Mouse (Mus musculus) heart, postnatal 25 days (tissue): Measurements from ENCODE around the gene Scfd2. TPM values are rescaled to one million over a fixed set of nuclear protein-coding genes. Genes with fewer than 3 reads are reported as not detected.

ENCODE experiments used
- DNase-seq: peaks from one replicate; pipeline ENCODE4 v3.0.0; 2022; ENCODE audit warnings: low spot score
- intact Hi-C: fragments of 180-260 bp; cut with DNase I; formaldehyde crosslinking; loops from one replicate; pipeline ENCODE4 v1.15.1; 2025
- total RNA-seq, 2 experiments: library from RNA; stranded (reverse); gene quantifications; 2 replicates each; pipeline ENCODE4 v1.2.3; 2021

Scfd2 gene
- total RNA-seq, 2 experiments from 2014 or later: 11.4 to 12.9 TPM

DNA sequence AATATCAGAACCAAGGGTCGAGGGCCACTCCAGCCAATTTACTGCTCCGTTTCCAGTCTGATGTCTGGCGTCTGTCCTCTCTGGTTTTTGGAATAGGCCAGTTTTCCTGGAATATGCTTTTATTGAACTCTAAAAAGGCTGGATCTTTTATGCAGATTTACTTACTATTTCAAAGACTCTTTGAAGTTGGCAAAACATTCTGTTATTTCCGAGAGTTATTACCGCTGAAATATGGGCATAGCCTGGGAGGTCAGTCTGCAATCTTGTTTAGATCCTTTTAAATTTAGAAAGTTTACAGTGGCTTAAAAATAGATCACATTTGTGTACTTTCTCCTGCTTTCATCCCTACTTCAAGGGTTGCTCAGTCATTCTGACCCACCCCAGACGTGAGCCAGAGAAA, 307.1 kb downstream of the Scfd2 start:
- DNase-seq: no peak
- intact Hi-C loops: no loop called here

DNA sequence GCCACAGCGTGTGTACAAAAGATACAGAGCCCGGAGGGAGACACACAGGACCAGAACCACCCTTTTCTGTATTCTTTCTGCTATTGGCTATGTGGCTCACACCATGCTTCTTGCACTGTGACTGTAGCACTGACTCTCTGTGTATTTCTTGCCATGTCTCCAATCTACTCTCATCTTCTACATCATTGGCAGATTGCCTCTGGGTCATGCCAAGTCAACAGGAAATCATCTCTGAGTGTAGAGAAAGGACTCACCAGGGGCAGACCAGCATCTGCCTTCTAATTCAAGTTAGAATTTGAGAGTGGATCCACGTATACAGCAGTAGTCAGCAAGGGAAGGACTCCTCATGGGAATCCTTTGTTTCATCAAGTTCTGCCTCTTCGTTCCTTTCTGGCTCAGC, 308.9 kb downstream of the Scfd2 start:
- intact Hi-C loops: no loop called here
- DNase-seq: no peak

DNA sequence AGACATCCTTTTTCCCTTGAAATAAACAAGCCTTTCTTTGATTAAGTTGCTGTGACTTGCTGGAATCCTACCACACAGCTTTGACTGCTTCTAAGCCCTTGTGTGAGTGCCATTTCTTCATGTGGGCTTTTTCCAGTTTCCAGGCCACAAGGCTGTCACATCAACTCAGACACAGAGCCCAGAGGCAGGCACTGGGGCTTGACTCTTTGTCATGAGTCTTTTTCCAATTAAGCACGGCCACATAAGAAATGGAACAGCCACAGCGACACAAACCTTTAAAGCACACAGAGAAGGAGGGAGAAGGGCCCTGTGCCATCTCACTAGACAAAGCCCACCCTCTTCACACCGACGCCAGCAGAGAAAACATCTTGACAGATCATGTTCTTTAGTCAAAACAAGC, 313.0 kb downstream of the Scfd2 start:
- intact Hi-C loops: no loop called here

DNA sequence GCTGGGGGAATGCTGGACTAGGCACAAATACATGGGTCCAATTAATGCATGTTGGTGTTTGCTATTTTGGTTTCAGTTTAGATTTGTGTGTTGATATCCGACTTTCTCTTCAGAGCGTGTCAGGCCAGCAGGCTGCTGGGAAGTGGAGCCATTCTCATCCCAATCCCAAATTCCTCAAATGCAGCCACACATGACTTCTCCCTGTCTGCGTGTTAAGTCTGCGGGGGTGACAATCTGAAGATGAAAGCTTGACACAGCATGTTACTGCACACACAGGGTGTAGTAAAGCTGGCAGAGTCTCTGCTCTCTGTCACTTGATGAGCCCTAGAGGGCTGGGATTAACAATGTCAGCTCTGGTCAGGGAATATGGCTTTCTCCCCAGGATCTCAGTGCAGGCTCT, 316.4 kb downstream of the Scfd2 start:
- no peak for DNase-seq
- intact Hi-C loops: no loop called here

More for the DNA sequence above, 313.0 kb downstream of the Scfd2 start:
- DNase-seq: no peak

DNA sequence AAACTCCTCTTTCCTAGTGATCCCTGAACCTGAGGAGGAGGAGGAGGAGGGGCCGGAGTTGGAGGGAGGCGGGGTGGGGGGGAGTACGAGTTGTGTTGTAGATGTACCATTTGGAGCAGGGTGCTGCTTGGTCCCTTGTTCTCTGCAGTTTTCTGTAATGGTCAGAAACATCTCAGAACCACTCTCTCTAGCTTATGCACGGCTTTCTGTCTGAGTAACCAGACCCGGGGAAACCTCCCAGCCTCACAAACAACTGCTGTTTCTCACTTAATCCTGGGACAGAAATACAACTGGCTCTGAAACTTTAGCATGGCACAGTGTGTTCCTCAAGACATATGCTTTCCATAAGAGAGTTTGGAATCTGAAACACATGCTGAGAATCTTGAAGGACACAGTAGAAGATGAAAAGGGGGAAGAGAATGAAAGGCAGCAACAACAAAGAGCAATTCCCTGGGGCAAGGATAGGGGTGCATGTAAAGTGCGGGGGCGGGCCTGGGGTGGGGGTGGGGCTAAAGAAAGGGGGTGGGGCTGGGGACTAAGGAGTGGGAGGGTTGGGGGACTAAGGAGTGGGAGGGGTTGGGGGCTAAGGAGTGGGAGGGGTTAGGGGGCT, 317.0 kb downstream of the Scfd2 start:
- DNase-seq: no peak
- intact Hi-C loops: no loop called here

DNA sequence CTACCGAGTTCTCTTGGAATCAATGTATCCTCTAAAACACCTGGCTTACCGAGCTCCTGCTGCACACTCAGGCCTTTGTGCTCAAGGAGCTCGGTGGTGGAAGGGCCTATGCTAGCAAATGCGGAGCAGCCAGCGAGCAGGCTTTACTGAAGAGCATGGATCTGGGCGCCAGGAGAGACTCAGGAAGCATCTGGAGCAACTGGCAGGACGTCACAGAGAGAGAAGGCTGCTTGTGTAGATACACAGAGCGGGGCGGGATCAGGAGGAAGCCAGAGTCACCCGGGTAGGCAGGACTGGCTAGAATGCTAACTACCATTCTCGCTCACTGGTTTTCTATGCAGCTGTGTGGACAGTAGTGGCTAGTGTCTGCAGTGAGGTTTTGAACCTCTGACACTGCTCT, 320.2 kb downstream of the Scfd2 start:
- DNase-seq: no peak
- intact Hi-C loops: no loop called here

DNA sequence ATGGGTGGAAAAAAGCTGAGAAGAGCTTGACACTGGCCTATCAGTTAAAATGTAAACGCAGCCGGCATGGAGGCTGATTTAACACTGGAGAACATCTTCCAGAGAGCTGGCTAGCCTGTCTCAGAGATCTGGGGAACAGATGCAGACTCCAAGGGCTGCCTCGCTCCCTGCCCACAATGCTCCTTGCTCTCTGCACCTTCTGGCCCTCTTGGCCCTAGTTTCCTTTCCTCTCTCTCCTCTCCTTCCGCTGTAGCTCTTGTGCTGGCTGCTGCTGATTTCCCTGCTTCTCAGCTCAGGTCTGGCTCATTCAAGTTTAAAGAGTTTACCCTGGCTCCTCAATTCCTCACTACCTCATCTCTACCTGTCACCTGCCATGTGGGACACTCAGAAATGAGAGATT, 321.9 kb downstream of the Scfd2 start:
- intact Hi-C loops: no loop called here
- no peak for DNase-seq

DNA sequence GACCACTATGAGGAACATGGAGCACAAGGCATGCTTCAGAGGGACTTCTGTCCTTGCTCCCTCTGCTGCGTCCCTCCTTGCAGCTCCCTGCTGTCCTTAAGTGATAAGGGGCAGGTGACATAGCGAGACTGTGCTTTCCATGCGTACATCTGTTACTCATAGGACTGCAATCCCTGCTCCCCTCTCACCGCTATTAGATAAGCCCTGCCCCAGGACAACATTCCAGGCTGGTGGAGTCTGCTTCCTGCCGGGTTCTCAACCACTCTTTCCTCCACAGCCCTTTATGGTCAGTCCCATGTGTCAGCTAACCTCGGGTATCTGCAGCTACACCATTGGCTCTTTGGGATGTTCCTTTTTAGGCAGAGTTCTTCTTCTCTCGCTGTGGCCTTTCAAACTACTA, 323.1 kb downstream of the Scfd2 start:
- no peak for DNase-seq
- intact Hi-C loops: no loop called here

DNA sequence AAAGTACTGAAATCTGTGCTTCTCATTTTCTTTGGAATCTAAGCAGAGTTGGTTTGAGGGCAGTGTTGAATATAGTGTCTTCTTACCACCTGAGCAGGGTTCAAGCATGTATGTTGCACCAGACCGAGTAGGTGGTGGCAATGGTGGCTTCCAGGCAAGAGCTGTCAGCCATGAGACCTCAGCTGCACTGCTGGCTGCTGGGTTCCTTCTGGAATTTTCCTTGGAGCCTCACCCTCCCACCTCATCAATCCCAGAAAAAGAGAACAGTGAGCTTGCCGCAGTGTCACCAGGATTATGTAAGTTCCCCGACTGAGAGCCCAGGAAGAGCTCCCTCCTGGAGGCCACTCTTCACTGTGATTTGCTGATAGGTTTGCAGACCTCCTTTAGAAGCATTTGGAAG, 324.4 kb downstream of the Scfd2 start:
- no peak for DNase-seq
- intact Hi-C loops: no loop called here

DNA sequence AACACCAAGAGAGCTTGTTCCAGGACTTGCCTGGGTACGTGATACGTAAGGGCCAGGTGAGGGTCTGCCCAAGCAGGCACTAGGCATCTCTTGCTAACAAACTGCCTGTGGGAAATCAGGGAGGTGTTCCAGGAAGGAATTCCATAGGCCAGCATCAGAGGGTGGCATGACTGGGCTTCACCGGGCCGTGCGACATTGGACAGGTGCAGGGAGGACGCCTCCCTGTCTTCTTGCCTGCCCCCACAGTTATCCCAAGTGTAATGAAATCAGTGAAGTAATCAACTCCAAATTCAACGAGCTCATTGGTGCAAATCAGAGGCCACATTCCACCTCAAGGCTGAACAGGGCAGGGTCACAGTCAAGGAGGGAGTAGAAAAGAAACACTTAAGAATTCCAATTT, 324.9 kb downstream of the Scfd2 start:
- DNase-seq: no peak
- intact Hi-C loops: no loop called here

DNA sequence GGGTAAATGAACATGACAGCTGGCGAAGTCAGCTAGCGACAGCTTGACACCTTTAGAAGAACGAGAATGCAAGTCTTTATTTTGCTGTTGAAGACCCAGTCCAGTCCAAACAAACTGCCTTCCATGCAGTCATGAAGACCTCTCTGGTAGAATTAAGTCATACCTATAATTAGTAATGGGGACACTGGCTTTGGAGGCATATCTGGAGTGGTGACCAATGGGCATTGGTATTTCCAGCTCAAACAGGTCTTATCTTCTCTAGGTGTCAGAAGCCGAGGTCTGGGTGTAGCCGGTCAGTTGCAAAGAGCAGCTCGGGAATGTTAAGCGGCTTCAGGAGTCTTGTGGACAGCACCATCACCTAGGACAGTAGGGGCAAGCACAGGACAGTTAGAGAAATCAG, 325.5 kb downstream of the Scfd2 start:
- no peak for DNase-seq
- intact Hi-C loops: no loop called here

DNA sequence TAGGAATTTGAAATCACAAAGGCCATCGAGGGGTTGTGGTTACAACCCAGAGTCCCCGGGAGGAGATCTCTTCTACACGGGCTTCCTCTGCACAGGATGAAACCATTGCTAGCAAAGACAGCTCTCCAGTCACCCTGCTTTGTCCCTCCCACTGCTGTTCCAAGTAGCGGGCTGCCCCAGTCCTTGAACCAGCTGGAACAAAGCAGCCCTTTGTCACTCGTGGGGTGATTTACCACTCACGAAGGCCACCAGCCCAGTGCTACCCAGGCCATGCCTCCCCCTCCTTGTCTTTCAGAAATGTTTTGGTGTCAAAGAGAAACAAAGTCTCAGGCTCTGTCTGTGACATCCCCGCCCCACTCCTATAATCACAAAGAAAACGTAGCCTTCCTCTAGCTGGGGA, 326.1 kb downstream of the Scfd2 start:
- intact Hi-C loops: no loop called here
- DNase-seq: no peak

DNA sequence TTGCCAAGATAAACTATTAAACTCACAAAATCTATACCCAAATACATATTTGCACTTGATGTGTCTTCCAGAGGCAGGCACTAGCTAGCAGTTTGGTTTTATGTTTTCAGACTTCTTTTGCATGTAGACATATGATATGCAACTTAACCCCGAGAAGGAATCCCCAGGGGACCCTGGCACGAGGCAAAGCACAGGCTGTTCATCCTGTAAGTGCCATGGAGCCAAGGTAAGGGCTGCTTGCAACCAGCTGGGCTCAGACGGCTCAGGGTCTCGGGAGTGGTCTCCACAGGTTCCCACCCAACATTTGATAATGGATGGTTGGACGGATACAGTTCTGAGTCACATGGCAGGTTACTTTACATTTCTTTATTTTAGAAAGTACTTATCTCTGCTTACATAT, 327.1 kb downstream of the Scfd2 start:
- intact Hi-C loops: no loop called here
- no peak for DNase-seq

DNA sequence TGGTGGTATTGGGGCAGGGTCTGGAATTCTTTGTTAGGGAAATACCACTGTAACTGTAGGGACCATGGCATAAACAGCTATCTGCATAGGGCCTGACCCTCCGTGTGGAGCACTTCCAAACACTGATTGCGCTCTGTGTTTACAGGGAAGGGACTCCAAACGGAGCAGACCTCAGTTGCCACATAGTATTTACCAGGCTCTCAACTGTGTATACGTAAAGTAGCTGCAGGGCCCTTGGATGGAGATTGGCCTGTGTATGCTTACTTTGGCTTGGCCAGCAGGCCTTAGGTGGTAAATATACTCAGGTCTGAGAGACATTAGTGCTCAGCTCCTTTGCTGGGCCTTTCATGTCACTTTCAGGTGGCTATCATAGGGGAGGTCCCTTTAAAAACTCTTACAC, 329.0 kb downstream of the Scfd2 start:
- DNase-seq: no peak
- intact Hi-C loops: no loop called here

DNA sequence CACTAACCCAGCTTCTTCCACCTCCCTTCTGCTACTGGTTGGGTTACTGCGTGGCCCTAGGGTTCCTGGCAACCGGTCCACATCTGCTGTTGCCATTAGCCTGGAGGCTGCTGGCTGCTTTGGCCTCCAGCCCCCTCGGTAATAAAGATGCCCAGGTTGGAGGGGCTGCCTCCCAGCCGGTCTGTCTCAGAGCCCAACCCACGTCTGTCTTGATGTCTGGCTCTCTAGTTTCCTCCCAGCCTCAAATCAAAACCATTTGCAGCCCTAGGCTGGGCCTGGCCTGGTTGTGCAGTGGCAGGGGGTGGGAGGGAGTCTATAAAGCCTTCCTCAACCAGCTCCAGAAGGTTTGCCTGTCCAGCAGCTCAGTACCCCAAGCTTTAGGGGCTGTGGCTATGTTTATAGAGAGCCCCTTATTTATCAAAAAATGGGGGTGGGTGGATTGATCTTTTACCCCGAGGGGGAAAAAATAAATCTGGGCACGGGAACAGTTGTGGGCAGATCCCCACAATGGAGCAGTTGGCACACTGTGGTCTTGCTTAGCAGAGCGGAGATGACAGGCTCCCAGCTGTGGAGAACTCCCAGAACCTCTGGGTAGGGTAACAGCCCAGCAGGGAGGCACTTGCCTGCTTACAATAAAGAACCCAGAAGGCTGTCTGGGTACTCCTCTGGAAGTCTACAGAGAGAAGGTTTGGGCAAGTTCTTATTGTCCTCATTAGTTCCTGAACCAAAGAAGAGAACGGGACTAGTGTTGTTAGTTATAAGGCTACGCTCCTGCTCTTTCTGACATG, 329.8 kb downstream of the Scfd2 start:
- intact Hi-C loops: no loop called here
- DNase-seq: no peak

DNA sequence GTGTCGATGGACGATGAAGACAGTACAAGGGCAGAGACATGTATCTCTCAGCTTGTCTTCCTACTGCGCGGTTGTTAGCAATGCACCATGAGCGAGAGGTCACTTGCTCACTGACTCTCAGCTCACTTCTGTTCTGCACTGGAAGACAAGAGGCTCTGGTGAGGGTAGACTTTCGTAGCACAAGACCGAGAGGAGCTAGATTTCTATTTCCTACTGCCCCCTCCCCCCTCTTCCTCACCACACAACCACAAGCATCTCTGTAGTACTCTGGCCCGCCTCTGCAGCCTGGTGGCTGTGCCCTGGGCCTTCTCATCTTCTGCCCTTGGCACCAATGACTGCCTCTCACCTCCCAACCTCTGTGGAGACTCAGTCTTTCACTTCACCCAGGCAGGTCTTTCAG, 331.1 kb downstream of the Scfd2 start:
- intact Hi-C loops: no loop called here
- no peak for DNase-seq

DNA sequence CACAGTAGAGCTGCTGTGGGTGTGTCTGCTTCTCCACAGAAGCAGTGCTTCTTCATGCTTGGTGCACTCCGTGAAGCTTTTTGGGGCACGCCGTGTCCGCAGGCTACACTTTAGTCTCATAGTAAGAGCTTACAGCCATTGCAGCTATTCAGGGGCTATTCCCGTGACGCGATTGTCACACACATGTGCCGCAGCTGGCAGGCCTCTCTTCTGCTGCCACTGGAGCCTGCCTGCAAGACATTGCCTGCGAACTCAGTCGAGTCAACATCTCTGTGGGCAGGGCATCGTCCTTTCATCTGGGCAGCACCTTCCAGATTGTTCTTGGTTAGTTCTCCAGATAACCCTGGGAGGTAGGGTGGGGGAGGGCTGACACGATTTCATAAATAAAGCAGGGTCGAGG, 331.8 kb downstream of the Scfd2 start:
- intact Hi-C loops: loop anchor here (5.0 to 10.0 kb wide), 4 partner anchors 52 to 195 kb away; no protein-coding TSS in a partner anchor
- DNase-seq: no peak

DNA sequence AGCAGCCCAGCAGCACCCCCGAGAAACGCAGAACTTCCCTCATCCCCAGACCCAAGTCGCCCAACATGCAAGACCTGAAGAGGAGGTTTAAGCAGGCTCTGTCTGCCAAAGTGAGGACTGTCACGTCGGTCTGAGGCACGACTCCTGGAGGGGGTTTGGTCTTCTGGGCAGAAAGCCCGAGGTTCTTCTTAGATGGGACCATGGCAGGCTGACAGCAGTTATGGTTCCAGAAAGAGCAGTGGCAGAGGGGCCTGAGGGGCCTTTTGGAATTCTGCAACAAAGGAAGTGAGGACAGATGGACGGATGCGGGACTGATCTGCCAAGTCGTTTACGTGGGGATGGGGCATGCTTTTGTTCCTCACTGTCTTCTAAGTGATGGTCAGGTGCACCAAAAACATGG, 333.1 kb downstream of the Scfd2 start:
- intact Hi-C loops: loop anchor here (5.0 to 10.0 kb wide), 4 partner anchors 51 to 194 kb away; no protein-coding TSS in a partner anchor
- no peak for DNase-seq

DNA sequence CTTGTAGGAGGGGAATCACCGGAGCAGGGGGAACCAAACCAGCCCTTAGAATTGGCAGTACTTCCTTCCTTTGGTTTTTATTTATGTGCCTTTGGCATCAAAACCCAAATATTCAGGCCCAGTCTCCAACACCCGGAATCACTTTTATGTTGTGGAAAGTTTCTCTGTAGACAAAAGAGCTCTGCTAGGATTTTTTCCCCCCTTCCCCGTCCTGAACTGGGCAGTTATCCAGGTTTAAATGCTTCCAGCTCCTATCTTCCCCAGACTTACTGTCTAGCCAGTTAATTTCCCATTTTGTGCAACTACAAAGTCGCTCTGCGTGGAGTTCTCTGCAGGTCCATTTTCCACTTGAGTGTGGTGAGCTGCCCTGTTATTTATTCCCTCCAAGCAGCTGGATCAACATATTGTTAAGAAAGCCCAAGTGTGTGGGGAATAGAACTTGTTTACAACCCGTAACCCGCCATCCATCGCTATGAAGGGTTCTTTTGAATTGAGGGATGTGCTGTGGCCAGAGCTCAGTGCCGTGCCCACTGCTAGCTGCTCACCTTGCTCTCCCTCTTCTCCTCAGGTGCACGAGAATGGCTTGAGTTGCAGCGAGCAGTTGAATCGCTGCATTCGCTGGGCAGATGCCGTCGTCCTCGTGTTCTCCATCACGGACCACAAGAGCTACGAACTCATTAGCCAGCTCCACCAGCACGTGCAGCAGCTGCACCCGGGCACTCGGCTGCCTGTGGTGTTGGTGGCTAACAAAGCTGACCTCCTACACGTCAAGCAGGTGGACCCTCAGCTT, 333.8 kb downstream of the Scfd2 start:
- intact Hi-C loops: loop anchor here (2.0 to 10.0 kb wide), 5 partner anchors 50 to 193 kb away; partner anchors contain the start of gene Usp46
- no peak for DNase-seq

DNA sequence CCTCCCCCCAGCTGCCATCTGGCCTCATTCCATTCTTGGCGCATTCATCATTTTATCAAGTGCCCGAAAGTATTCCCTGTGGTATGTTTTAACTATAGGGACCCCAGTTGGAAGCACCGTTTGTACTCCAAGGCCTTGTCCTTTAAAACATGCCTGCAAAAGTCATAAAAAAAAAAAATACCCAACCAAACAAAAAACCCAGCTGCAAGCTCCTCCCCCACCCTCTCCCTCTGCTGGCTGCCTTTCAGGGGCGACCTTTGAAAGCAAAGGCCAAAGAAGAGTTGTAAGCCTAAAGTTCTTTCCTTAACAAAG, 335.3 kb downstream of the Scfd2 start:
- DNase-seq: no peak
- intact Hi-C loops: loop anchor here (2.0 to 10.0 kb wide), 5 partner anchors 49 to 191 kb away; partner anchors contain the start of gene Usp46
